Mouse (Mus musculus) brain, embryonic 18.5 days (tissue): Measurements from ENCODE around the gene Dlx6.

Experiments
- DNase-seq: peaks from one replicate; pipeline ENCODE4 v3.0.0-alpha.2; 2012; ENCODE audit warnings: low read depth, low spot score

Gene Dlx6

DNA sequence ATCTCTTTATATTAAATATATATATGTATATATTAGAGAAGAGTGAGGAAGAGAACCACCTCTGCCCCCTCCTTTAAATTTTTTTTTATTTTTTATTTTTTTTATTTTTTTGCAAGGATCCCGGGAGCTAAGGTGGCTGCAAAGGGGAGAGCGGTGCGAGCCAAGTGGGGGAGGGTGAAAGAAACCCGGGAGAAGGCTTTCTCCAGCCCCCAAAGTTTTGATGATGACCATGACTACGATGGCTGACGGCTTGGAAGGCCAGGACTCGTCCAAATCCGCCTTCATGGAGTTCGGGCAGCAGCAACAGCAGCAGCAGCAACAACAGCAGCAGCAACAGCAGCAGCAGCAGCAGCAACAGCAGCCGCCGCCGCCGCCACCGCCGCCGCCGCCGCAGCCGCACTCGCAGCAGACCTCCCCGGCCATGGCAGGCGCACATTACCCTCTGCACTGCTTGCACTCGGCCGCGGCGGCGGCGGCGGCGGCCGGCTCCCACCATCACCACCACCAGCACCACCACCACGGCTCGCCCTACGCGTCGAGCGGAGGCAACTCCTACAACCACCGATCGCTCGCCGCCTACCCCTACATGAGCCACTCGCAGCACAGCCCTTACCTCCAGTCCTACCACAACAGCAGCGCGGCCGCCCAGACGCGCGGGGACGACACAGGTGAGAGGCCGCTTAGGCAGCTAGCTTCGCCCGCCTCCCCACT is at the start of gene Dlx6:
Dlx6 (plus strand) TSS at position 175 of the 711 bp plus-strand sequence.
- DNase-seq: no peak

DNA sequence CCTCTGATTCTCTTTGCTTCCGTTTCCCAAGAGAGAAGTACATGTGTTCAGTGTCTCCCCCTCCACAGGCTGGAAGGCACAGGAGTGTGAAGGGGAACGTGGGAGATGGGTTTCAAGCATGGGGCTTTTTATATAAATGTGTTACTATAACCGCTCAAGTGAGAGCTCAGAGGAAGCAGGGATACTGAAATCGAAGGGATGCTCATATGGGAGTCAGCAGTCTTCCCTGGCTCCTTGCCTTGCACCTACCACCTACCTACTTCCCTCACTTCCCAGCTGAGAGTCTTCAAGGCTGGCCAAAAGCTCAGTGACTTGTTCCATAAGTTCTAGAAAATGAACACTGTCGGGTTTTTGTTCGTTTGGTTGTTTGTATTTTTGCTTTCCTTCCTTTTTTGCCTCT is 46.3 kb upstream of the Dlx6 start:
- no peak for DNase-seq

DNA sequence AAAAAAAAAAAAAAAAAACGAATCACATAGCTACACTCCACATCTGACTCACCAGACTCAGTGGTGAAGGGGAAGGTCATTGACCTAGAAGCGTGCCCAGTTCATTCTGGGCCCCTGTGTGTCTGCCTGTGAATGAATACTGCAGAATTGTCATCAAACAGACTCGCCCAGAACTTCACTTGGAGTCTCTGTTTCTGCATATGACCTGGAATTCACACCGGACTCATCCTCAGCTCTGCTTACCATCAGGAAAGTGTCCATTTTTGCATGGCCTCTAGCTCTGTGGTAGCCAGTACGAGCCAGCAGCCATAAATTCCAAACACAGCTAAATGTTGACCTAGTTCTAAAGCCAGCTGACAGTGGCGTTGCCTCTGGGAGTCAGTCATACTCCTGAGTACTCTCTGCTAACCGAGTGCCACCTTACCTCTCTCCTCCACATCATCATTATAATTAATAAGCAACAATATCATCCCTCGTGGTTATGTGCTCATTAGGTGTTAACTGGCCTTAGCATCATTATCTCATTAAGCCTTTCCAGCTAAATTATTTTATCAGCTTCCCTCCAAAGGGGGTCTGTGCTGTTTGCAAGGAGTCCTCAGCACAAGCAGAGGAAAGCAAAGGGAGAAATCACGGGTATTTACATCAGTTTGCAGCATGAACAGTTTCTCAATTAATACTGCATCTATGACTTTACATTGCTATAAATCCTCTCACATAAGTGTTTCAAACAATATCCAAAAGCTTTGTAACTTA is 44.9 kb upstream of the Dlx6 start:
- DNase-seq: no peak

DNA sequence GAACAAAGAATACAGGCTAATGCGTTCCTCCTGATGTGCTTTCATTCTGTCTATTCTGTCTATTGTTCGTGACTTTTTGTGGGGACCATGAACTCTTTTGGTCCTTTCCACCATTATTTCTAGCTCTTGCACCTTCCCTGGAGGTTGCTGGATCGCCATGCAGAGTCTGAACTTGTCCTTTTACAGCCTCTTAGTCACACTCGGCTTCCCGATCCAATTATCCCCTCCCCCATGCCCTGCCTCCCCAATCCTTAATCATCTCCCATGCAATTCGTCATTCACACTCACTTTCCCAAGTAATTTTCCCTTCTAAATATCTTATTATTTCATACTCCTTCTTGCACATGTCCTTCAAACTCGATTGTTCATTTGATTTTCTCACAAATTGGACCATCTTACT is 44.0 kb upstream of the Dlx6 start:
- DNase-seq: no peak

DNA sequence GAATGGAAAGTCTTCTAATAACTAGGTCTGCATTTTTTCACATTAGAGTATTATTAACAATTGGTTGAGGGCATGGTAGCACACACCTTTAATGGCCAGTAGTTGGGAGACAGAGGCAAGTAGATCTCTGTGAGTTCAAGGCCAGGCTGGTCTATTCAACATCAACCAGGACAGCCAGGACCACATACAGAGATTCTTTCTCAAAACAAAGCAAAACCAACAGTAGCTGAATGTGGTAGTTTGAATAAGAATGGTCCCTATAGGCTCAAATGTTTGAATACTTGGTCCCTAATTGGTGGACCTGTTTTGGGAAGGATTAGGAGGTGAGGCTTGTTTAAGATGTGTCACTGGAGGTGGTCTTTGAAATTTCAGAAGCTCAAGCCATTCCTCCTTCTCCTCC is 37.8 kb upstream of the Dlx6 start:
- DNase-seq: no peak

DNA sequence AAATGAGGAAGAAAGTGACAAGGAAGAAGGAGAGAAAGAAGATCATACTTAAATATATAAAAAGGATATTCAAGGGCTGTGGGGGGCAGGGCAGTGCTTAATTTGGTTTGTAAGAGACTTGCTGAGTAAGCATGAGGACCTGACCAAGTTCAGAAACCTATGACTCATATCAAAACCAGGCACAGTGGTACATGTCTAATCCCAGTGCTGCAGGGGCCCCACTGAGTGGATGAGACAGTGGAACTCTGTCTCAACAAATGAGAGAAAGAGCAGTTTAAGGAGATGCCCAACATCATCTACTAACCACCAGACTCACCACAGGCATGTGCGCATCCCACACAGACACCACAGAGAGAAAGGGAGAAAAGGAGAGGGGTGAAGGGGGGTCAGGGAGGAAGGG is 36.3 kb upstream of the Dlx6 start:
- DNase-seq: no peak

DNA sequence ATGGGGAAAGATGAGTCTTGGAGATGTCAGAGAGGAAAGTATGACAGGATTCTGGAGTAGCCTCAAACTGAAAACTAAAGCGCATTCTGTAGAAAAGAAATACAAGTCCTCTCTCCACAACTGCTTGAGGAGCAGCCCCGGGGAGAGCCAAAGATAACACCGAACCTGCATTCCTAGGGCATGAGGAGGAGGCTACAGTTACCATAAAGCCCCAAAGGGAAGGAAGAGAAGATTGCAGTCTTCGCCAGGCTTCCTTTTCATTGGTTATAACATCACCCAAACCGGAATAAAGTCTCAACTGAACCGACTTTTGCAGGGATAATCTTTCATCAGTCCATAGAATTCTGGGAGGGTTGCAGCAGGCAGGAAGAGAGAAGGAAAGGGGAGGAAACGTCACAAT is 32.7 kb upstream of the Dlx6 start:
- DNase-seq: no peak

DNA sequence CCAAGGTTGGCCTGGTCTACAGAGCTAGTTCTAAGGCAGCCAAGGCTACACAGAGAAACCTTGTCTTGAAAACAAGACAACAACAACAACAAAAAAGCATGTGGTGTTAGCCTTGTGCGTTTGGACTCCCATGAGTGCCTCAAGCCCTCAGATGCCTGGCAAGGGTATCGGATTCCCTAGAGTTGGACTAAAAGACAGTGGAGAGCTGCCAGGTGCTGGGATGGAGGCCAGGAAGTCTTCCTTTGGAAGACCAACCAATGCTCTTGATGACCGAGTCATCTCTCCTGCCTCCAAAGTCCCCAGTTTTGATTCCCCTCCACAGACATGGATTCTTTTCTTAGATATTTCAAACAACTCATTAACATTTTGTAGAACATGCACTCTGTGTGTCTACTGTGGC is 29.8 kb upstream of the Dlx6 start:
- no peak for DNase-seq

DNA sequence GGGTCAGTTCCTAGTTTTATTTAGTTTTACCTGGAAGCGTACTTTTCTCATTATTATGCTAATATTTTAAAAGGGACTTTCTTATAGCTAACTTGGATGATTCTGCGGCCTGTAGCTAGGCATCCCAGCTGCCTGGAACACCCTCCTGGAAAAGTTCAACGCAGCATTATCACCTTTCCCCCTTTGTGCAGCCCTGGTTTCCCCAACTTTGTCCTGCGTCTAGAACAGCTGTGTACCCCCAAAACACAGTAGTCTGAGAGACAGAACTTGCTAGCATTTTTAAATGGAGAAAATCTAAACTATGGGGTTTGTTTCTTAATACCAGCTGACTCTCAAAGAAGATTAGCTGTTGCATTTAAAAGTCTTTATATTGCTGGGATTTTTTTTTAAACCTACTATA is 14.6 kb upstream of the Dlx6 start:
- DNase-seq: no peak

DNA sequence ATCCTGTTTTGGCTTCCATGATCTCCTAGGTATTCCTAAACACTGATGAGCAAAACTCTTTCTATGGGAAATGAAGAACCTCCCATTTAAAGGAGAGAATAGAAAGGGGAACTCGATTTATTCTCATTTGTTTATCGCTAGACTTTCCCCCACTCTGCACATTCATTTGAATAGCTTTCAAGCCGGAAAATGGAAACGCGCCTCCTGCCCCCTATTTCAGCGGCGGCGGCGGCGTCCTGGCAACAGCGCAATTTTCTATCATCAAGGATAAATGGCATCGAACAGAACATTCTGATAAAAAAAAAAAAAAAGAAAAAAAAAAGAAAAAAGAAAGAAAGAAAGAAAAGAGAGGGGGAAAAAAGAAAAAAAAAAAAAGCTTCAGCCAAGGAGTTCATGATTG is 13.4 kb upstream of the Dlx6 start:
- no peak for DNase-seq

DNA sequence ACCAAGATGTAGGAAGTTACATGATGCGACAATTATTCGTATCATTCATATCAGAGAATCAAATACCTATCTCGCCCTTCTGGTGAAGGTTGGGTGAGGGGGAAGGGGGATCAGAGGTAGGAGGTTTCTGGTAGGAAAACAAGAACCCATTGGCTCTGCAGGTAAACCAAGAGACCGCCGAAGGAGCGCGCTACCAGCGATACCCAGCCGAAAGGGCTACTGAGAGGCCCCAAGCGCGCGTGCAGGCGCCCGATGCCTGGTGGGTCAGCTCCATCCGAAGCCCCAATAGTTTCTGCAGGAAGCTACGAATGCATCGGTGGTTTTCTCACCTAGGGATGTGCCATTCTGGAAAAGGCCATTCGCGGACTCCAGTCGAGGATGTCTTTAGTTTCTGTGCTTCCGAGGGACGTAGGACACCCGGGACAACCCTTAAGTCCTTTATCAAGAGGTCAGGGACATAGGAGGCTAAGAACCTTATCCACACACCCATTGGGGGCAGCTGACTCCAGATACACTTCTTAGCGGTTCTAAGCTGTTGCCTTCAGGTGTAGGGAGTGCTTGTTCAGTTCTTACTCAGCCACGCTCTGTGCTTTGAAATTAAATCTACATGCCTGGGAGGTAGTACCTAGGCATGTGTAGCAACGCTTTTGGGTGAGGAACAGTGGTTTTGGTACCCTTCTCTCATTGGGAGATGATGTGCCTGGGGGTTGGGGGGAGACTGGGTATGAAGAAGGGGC is 12.6 kb upstream of the Dlx6 start:
- no peak for DNase-seq

DNA sequence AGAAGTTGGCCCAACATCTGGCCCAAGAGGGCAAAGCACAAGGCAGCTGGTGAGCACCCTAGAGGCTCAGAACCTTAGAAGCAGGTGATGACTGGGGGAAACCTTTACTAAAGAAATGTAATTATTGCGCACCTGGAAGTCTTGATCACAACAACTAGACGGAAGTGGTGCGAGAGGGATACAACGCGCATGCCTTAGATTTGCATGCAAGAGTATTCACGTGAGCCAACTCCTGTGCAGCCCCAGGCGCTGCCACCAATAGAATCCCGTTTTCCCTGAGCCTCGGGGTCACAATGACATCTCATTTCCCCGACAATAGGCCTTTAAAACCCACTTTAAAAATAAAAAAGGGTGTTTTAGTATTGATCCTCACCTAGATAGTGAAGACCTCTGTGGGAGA is 12.0 kb upstream of the Dlx6 start:
- no peak for DNase-seq

DNA sequence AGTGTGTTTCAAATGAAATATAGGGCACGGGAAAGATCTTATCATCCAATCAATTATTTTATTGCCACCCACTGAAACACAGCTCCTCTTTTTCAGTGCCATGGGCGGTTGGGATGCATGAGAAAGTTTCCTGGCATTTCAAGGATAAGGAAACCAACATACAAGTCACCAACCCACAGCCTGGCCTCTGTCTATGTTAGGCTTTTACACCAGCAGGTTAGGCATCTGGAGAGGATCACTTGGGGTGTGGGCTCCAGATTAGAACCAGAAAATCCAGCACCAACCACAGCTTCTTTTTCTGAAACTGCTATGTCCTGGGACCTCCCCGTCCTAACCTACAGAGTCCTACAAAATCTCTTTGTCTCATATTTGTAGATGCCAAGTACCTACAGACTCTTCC is 10.2 kb upstream of the Dlx6 start:
- no peak for DNase-seq

DNA sequence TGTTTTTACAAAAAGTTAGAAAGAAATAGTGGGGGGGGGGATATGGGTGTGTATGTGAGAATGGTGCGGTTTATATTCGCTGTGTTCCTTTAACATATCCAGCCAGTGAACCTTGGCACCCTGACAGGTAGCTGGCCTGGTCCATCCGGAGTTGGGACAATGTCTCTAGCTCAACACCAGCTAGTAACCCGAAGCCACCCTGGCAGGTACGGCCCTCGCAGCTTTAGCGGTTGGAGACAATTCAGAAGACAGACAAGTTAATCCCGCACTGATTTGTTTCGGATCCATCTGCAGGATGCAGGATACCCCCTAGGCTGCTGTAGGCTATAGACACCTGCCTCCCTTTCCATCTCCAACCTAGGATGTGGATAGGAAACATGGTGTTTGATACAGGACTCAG is 9.0 kb upstream of the Dlx6 start:
- DNase-seq: no peak

DNA sequence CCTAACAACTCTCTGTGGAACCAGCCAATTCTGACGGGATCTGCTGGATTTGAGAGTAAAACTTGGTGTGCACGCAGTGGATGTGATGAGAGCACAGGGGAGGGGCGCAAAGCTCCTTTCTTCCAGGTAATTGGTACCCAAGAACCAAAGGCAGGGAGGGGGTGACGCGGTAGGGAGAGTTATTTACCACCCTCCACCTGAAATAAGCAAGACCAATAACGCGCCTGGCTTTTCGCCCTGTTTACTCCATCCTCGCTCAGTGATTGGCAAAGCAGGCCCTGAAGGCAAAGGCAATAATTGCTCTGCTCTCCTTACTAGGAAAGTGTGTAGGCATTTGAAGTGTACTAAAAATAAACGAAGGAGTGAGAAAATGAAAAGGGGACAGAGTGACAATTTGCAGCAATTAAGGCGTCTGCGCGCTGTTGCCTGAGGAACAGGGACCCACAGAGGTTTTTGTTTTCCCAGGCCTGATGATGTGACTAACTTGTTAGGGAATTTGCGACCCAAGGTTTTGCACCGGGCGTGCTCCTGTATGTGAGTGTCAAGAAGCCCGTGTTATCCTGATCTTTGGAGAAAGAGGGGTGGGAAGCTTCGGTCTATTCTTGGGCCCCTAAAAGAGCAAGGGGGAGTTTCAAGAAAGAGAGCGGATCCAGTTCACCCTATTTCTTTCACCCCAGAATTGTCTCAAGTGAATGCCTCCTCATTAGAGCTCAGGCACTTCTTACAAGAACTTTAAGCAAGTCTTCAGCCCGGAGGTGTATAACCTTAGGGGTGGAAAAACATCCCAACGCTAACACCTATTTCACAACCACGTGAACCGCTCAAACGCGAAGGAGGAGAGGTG is 8.0 kb upstream of the Dlx6 start:
- no peak for DNase-seq

DNA sequence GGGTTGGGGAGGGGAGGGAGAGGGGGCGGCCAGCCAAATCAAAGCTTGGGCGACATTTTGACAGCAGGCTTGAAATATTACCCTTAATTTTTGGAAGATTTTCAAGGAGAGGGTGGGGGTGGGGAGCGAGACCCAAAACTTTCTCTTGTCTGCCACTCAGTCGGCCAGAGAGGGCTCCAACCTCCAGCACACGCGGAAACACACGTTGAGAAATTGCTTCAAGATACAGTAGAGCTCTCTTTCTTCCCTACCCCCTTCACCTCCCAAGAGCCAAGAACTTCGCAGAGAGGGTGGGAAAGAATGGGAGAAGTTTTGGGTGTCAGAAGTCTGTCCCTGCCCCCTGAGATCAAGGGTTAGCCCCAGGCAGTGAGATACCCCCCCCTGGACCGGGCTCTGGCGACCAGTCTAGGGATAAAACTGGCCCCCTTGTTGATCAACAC is 7.4 kb upstream of the Dlx6 start:
- no peak for DNase-seq

DNA sequence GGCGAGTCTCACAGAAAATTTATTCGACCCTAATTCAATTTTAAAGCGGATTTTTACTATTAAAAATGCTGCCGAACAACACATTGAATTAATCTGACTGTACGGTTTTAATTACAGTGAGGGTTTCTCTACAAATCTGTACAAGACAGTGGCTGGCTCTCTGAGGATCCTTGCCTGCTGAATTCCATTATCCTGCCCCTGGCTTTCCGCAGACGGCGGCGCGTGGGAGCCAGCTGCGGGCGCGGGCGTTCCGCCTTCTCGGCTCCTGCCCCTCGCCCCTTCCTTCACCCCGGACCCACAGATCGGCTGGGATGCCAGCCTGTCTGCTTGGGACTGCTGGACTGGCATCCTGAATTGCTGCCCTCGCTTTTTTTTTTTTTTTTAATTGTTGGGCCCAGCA is 6.8 kb upstream of the Dlx6 start:
- DNase-seq: no peak

DNA sequence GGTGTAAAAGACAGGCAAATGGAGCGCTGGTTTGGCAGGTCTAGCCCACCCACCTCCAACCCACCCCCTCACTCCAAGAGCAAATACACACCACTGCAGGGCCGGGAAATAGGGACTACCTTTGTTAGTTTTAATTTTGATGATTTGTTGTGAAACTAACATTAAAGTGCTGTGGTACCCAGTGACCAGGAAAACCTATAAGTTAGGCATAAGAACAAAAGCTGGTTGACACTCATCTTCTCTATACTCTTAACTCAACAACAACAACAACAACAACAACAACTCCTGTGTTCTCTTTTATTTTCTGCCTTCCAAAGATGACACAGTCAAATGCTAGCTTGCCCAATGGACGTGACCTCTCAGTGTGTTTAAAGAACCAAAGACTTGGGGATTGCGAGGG is 6.3 kb upstream of the Dlx6 start:
- DNase-seq: no peak

DNA sequence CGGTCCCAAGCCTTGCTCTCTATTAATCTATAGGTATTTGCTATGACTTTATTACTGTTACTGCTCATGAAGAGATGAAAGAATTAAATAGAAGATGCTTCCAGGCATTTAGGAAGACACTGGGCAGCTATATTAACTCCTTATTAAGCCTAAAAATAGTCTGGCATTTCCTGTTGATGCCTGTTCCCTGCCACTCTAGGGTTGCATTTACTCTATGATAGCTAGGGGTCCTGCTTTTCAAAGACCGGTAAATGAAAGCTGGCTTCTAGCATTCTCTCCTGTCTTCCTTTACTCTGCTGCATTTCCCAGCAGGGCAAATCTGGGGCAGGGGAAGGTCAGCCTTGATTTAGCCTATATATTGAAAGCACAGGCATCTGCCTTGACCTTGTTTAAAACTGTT is 5.4 kb upstream of the Dlx6 start:
- no peak for DNase-seq

DNA sequence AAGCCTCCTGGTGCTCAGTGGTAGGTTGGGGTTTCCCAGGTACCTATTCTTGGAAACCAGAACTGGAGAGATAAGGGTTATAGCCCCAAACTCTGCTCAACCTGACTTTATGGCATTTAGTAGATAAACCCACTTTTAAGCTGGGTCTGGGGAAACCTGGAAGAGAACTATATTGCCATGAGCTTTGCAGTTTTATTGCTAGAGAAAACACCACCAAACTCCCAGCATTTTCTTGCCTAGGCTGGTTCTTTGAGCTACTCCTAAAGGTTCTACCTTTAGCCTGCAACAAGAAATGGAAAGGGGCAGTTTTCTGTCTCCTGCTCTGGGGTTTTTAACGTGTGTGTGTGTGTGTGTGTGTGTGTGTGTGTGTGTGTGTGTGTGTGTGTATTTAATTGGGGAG is 4.6 kb upstream of the Dlx6 start:
- no peak for DNase-seq

DNA sequence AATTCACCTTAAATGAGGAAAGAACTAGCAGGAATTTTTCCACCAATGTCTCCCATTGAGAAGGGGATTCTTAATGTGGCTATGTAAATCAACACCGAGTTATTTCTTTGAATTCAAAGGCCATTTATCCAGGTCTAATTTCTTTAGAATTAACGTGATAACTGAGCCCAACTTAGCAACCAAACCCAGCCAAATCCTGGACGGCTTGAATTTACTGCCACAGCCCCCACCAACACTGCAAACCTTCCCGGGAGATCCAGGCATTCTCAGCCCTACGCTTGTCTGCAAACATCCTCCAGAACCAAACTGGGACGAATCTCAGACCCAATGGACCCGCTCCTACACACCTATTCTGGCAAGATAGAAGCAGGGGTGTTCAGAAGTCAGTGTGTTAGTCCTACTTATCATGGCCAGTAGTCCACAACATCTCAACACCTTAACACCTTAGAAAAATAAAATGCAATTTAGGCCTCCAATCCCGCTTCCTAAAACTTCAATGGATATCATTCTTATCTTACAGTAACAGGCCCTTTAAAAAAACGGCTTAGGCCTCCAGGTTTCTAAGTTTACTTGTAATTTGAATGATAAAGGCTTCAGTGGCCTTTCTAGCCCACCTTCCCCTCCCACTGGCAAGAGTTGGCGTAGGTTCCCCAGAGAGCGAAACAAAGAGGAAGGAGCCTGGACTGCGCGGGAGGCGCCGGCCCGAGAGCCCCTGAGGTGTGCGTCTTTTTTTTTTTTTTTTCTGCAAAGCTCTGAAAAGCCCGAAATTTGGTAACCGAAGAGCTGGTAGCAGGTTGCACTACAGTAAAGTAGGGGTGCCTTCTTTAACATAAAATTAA is 3.8 kb upstream of the Dlx6 start:
- no peak for DNase-seq
